Mouse (Mus musculus) brain, embryonic 14.5 days (tissue): Measurements from ENCODE around the gene Tbc1d30.
A peak's percentile ranks its signal among the peaks of the same experiment; 100 is the strongest.

ENCODE experiments used
- CTCF ChIP-seq: fragments of 200-500 bp; IDR thresholded peaks from 2 replicates; pipeline ENCODE4 v1.5.1; 2012; ENCODE audit warnings: inconsistent platforms, mild to moderate bottlenecking, moderate library complexity, borderline replicate concordance; ENCODE audit not compliant: insufficient read depth, insufficient read length; ENCODE audit errors: extremely low read depth
- POLR2A ChIP-seq: fragments of 200-500 bp; IDR thresholded peaks from 2 replicates; pipeline ENCODE4 v1.6.1; 2012; ENCODE audit warnings: mild to moderate bottlenecking, inconsistent platforms, borderline replicate concordance; ENCODE audit not compliant: poor library complexity, insufficient read depth, insufficient read length, severe bottlenecking; ENCODE audit errors: extremely low read depth

- no peak for TF ChIP-seq POLR2A
- TF ChIP-seq CTCF, result peak; percentile 52; the same call in 1 of the 2 replicates
These were observed 61.0 kb downstream of the Tbc1d30 start for GRCm38 (mm10) chr10:121289970-121290681.
